Mouse (Mus musculus) heart, embryonic 15.5 days (tissue): ENCODE data around the gene Hist1h2bj. TPM values are rescaled to one million over a fixed set of nuclear protein-coding genes. Genes with fewer than 3 reads are reported as not detected.
"Not testable (repeated sequence)": the region's sequence is repeated elsewhere in the genome, so short reads cannot be mapped to it uniquely, and the experiment has no call there.

ENCODE experiments used
- ATAC-seq: fragments of 200-750 bp; cut with Nextera tagmentation; replicated peaks from 2 replicates; pipeline ENCODE4 v1.8.0; 2017; ENCODE audit warnings: low read depth, moderate TSS enrichment; ENCODE audit not compliant: insufficient number of reproducible peaks, insufficient read depth, low FRiP score
- H3K27ac ChIP-seq: fragments of 300-500 bp; sonication (generic); 2 replicates; pipeline ENCODE4 v1.5.1; 2015; ENCODE audit warnings: mild to moderate bottlenecking, inconsistent platforms
- H3K27me3 ChIP-seq: fragments of 300-500 bp; sonication (generic); 2 replicates; pipeline ENCODE4 v1.6.1; 2015; ENCODE audit warnings: inconsistent platforms
- H3K36me3 ChIP-seq: fragments of 300-500 bp; sonication (generic); 2 replicates; pipeline ENCODE4 v1.6.1; 2015; ENCODE audit warnings: mild to moderate bottlenecking, inconsistent platforms
- H3K4me1 ChIP-seq: fragments of 300-500 bp; sonication (generic); replicated peaks from 2 replicates; pipeline ENCODE4 v1.6.1; 2015; ENCODE audit warnings: inconsistent platforms
- H3K4me2 ChIP-seq: fragments of 300-500 bp; sonication (generic); 2 replicates; pipeline ENCODE4 v1.6.1; 2015; ENCODE audit warnings: inconsistent platforms, mild to moderate bottlenecking, moderate library complexity
- H3K4me3 ChIP-seq: fragments of 300-500 bp; sonication (generic); 2 replicates; pipeline ENCODE4 v1.5.1; 2015; ENCODE audit warnings: mild to moderate bottlenecking, inconsistent platforms
- H3K9ac ChIP-seq: fragments of 300-500 bp; sonication (generic); 2 replicates; pipeline ENCODE4 v1.6.1; 2015; ENCODE audit warnings: mild to moderate bottlenecking, inconsistent platforms
- H3K9me3 ChIP-seq: fragments of 300-500 bp; sonication (generic); replicated peaks from 2 replicates; pipeline ENCODE4 v1.6.1; 2016; ENCODE audit warnings: inconsistent platforms
- WGBS: fragments of 180-500 bp; shearing (Covaris S2); methylation state at CpG from one replicate; pipeline ENCODE4 v1.1.7; 2015; ENCODE audit warnings: mixed read lengths; 5-methylcytosine and 5-hydroxymethylcytosine counted together
- microRNA-seq: library from miRNA; unstranded; fragments of <30 nt; microRNA quantifications from one replicate; pipeline ENCODE4, GENCODE M21; 2016
- polyA plus RNA-seq: library from polyadenylated mRNA; unstranded; fragments of >200 nt; fragmentation: Nextera tagmentation; extraction: Ambion mirVana; gene quantifications from 2 replicates; pipeline ENCODE4 v1.2.1, GENCODE M21; 2015

Hist1h2bj gene
- polyA plus RNA-seq, 1 experiment from 2014 or later, result 2.8 TPM

DNA sequence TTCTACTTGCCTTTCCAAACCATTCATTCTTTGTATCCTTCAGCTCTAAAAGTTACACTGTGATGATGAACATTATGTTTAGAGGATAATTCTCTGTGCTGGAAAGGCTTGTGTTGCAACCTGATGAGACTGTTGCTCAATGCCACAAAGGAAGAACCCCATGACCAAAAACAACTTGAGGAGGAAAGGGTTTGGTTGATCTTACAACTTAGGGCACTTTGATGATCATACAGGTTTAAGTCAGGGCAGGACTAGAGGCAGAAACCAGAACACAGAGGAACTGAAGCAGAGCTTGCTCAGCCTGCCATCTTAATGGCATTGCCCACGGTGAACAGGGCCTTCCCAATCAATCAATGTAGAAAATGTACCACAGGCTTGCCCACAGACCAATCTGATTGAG lies 18.4 kb downstream of the Hist1h2bj start:
- no peak overlapping the region for H3K4me2 ChIP-seq
- 54% methylated on average over 1 of the region's 1 CpGs for WGBS
- no peaks in the 10 kb centered on the region for H3K4me1 ChIP-seq
- no peak for ATAC-seq
- H3K4me3 ChIP-seq, result no peak overlapping the region
- H3K9ac ChIP-seq, result no peak overlapping the region
- H3K36me3 ChIP-seq, result no peaks in the 10 kb centered on the region
- no peak overlapping the region for H3K27ac ChIP-seq
- no peaks in the 10 kb centered on the region for H3K27me3 ChIP-seq
- H3K9me3 ChIP-seq, result 0 out of 2 replicates have a peak, but pooled peaks cover 2% of the 10 kb centered on the region

- ATAC-seq, result no peak
- no peaks in the 10 kb centered on the region for H3K27me3 ChIP-seq
- no peaks in the 10 kb centered on the region for H3K36me3 ChIP-seq
- 0 out of 2 replicates have a peak, but pooled peaks cover 3% of the 10 kb centered on the region for H3K9me3 ChIP-seq
- H3K4me2 ChIP-seq, result no peak overlapping the region
- H3K4me1 ChIP-seq, result no peaks in the 10 kb centered on the region
- H3K9ac ChIP-seq, result no peak overlapping the region
- no peak overlapping the region for H3K27ac ChIP-seq
- 37% methylated on average over 1 of the region's 1 CpGs for WGBS
- no peak overlapping the region for H3K4me3 ChIP-seq
Observed at GRCm38 (mm10) chr13:22063468-22063867, 20.5 kb downstream of the Hist1h2bj start.

GRCm38 (mm10) chr13:22084140-22084539 lies 41.1 kb downstream of the Hist1h2bj start, which contains the start of gene Vmn1r188:
Gene Vmn1r188, plus strand, starts transcription at chr13:22084440.
- not testable (repeated sequence) for H3K27ac ChIP-seq, H3K4me3 ChIP-seq, H3K4me1 ChIP-seq, H3K27me3 ChIP-seq, H3K4me2 ChIP-seq, H3K9ac ChIP-seq, H3K36me3 ChIP-seq, ATAC-seq, H3K9me3 ChIP-seq
- 83% methylated on average over 1 of the region's 1 CpGs for WGBS

Small RNAs within 50 kb of the gene (microRNA-seq; reads per million reads assigned to microRNA genes)
- gene Gm26300, result not detected
- not detected for gene Gm44390
- gene Gm44486, result not detected

Other genes starting within 250 kb of the Hist1h2bj start
- gene Hist1h2bq, start 233.0 kb upstream of the Hist1h2bj start, polyA plus RNA-seq, result 7.2 and 7.3 TPM in 2 replicates
- gene Hist1h2ao, start 232.7 kb upstream of the Hist1h2bj start, polyA plus RNA-seq, result 3.5 TPM in 1 of 2 replicates, not detected in the other
- gene Hist1h4m, start 231.5 kb upstream of the Hist1h2bj start, polyA plus RNA-seq, result not detected in 2 replicates
- 6.2 and 11.6 TPM in 2 replicates for gene Hist1h4n, start 211.0 kb upstream of the Hist1h2bj start, polyA plus RNA-seq
- 1,372 and 1,424 TPM in 2 replicates for gene Hist1h2ap, start 209.7 kb upstream of the Hist1h2bj start, polyA plus RNA-seq
- gene Hist1h2br, start 209.5 kb upstream of the Hist1h2bj start, polyA plus RNA-seq, result 7.8 TPM in 2 replicates
- 3.8 and 5.1 TPM in 2 replicates for gene Zfp184, start 98.1 kb upstream of the Hist1h2bj start, polyA plus RNA-seq
- gene Pom121l2, start 62.0 kb upstream of the Hist1h2bj start, polyA plus RNA-seq, result not detected in 2 replicates
- gene Prss16, start 33.5 kb upstream of the Hist1h2bj start, polyA plus RNA-seq, result 9.5 and 113 TPM in 2 replicates
- 3.5 TPM in 1 of 2 replicates, not detected in the other for gene Hist1h2ah, start 7.6 kb upstream of the Hist1h2bj start, polyA plus RNA-seq
- 1.6 and 1.7 TPM in 2 replicates for gene Hist1h2bk, start 7.3 kb upstream of the Hist1h2bj start, polyA plus RNA-seq
- gene Hist1h4i, start 1.9 kb upstream of the Hist1h2bj start, polyA plus RNA-seq, result 8.6 and 12.1 TPM in 2 replicates
- 11.2 and 12.4 TPM in 2 replicates for gene Hist1h2ag, start 270 bp upstream of the Hist1h2bj start, polyA plus RNA-seq
- gene Vmn1r188, start 41.2 kb downstream of the Hist1h2bj start, polyA plus RNA-seq, result not detected in 2 replicates
- not detected in 2 replicates for gene Vmn1r189, start 62.6 kb downstream of the Hist1h2bj start, polyA plus RNA-seq
- not detected in 2 replicates for gene Vmn1r191, start 140.8 kb downstream of the Hist1h2bj start, polyA plus RNA-seq
- not detected in 2 replicates for gene Vmn1r192, start 147.9 kb downstream of the Hist1h2bj start, polyA plus RNA-seq
- not detected in 2 replicates for gene Vmn1r193, start 179.9 kb downstream of the Hist1h2bj start, polyA plus RNA-seq
- not detected in 2 replicates for gene Vmn1r194, start 201.0 kb downstream of the Hist1h2bj start, polyA plus RNA-seq
- not detected in 2 replicates for gene Vmn1r195, start 227.3 kb downstream of the Hist1h2bj start, polyA plus RNA-seq
- gene Vmn1r196, start 246.7 kb downstream of the Hist1h2bj start, polyA plus RNA-seq, result not detected in 2 replicates